Mouse (Mus musculus) small intestine, adult 2 months (tissue): ENCODE results near the gene Spaca5. TPM values are rescaled to one million over a fixed set of nuclear protein-coding genes. Genes with fewer than 3 reads are reported as not detected.

Source experiments
- H3K27ac ChIP-seq: fragments of 200-500 bp; 2 replicates; pipeline ENCODE4 v1.5.1; 2012; ENCODE audit warnings: low read depth, low read length, control low read depth, inconsistent platforms; ENCODE audit not compliant: insufficient read depth
- H3K27me3 ChIP-seq: fragments of 200-500 bp; 2 replicates; pipeline ENCODE4 v1.6.1; 2012; ENCODE audit warnings: mild to moderate bottlenecking, moderate library complexity, low read length, inconsistent platforms; ENCODE audit not compliant: control insufficient read depth, insufficient read depth
- H3K36me3 ChIP-seq: fragments of 200-500 bp; 2 replicates; pipeline ENCODE4 v1.6.1; 2012; ENCODE audit warnings: mild to moderate bottlenecking, low read length, control low read depth, inconsistent platforms; ENCODE audit not compliant: control insufficient read depth, insufficient read depth
- H3K4me1 ChIP-seq: fragments of 200-500 bp; 2 replicates; pipeline ENCODE4 v1.6.1; 2012; ENCODE audit warnings: low read length, inconsistent platforms, mixed read lengths; ENCODE audit not compliant: control insufficient read depth, insufficient read depth, insufficient read length
- H3K4me3 ChIP-seq: fragments of 200-500 bp; 2 replicates; pipeline ENCODE4 v1.5.1; 2012; ENCODE audit warnings: low read depth, mild to moderate bottlenecking, control low read depth, inconsistent platforms, low read length, moderate library complexity
- CTCF ChIP-seq: fragments of 200-500 bp; IDR thresholded peaks from 2 replicates; pipeline ENCODE4 v1.5.1; 2012; ENCODE audit warnings: low read depth, mild to moderate bottlenecking, control low read depth, inconsistent platforms, low read length, moderate library complexity, mixed read lengths; ENCODE audit not compliant: insufficient replicate concordance, insufficient read length; ENCODE audit errors: extremely low read depth
- POLR2A ChIP-seq: fragments of 200-500 bp; IDR thresholded peaks from 2 replicates; pipeline ENCODE4 v1.6.1; 2012; ENCODE audit warnings: low read depth, mild to moderate bottlenecking, control low read depth, inconsistent platforms, low read length, moderate library complexity
- WGBS: fragments of 180-500 bp; shearing (Covaris S2); methylation state at CpG from one replicate; pipeline ENCODE4 v1.1.7; 2018; 5-methylcytosine and 5-hydroxymethylcytosine counted together
- polyA plus RNA-seq: library from polyadenylated mRNA; depleted of rRNA; stranded (reverse); fragments of >200 nt; gene quantifications from 2 replicates; pipeline ENCODE4 v1.2.3, GENCODE M21; 2012; rRNA removed

The Spaca5 gene
- polyA plus RNA-seq, result not detected in 2 replicates

- no peak within 1 kb of the TSS for H3K4me3 ChIP-seq
- no peaks in the 10 kb centered on the region for H3K4me1 ChIP-seq
- H3K36me3 ChIP-seq, result no peaks in the 10 kb centered on the region
- TF ChIP-seq POLR2A, result no peak
- TF ChIP-seq CTCF, result no peak
- no peak within 1 kb of the TSS for H3K27ac ChIP-seq
- H3K27me3 ChIP-seq, result no peaks in the 10 kb centered on the region
Measured at GRCm38 (mm10) chrX:21068106-21068505, at the start of gene Spaca5. Gene Spaca5 (plus strand): TSS chrX:21068406.

- Histone ChIP-seq H3K36me3 (no peaks in the 10 kb centered on the region), H3K27ac (peak overlapping the region; percentile 67), H3K27me3 (no peaks in the 10 kb centered on the region), H3K4me3 (peak overlapping the region; percentile 94), H3K4me1 (no peaks in the 10 kb centered on the region)
- WGBS, result 20% methylated on average over 9 of the region's 9 CpGs
- TF ChIP-seq CTCF, result no peak
- TF ChIP-seq POLR2A, result no peak
Measured at GRCm38 (mm10) chrX:21061460-21061859, 6.7 kb upstream of the Spaca5 start.

- peak within 1 kb of the TSS; percentile 67 for H3K27ac ChIP-seq
- 16% methylated on average over 25 of the region's 25 CpGs for WGBS
- H3K36me3 ChIP-seq, result no peaks in the 10 kb centered on the region
- no peak for TF ChIP-seq CTCF
- TF ChIP-seq POLR2A, result peak; percentile 15; the same call in 1 of the 2 replicates
- no peaks in the 10 kb centered on the region for H3K27me3 ChIP-seq
- no peaks in the 10 kb centered on the region for H3K4me1 ChIP-seq
- peak within 1 kb of the TSS; percentile 94 for H3K4me3 ChIP-seq
Measured at GRCm38 (mm10) chrX:21061866-21062543, 6.2 kb upstream of the Spaca5 start, which contains the start of gene Zfp182. Gene Zfp182 (minus strand): TSS chrX:21062316.

GRCm38 (mm10) chrX:21062544-21062890 is 5.7 kb upstream of the Spaca5 start:
- H3K27me3 ChIP-seq, result no peaks in the 10 kb centered on the region
- H3K36me3 ChIP-seq, result no peaks in the 10 kb centered on the region
- no peak overlapping the region for H3K4me3 ChIP-seq
- H3K27ac ChIP-seq, result no peak overlapping the region
- H3K4me1 ChIP-seq, result no peaks in the 10 kb centered on the region
- TF ChIP-seq CTCF (no peak), POLR2A (no peak)
- 80% methylated on average over 3 of the region's 3 CpGs for WGBS

GRCm38 (mm10) chrX:21088645-21088982 is 20.4 kb downstream of the Spaca5 start:
- H3K27ac ChIP-seq, result no peak overlapping the region
- WGBS, result 27% methylated on average over 6 of the region's 6 CpGs
- TF ChIP-seq CTCF (no peak), POLR2A (no peak)
- H3K4me1 ChIP-seq, result no peaks in the 10 kb centered on the region
- no peaks in the 10 kb centered on the region for H3K36me3 ChIP-seq
- peak overlapping the region; percentile 55 for H3K4me3 ChIP-seq
- H3K27me3 ChIP-seq, result no peaks in the 10 kb centered on the region

- Histone ChIP-seq H3K27ac (0 out of 2 replicates have a peak within 1 kb of the TSS, but pooled peaks have one; percentile 35), H3K27me3 (no peaks in the 10 kb centered on the region), H3K36me3 (no peaks in the 10 kb centered on the region), H3K4me3 (peak within 1 kb of the TSS; percentile 55), H3K4me1 (no peaks in the 10 kb centered on the region)
- 15% methylated on average over 27 of the region's 27 CpGs for WGBS
- TF ChIP-seq POLR2A (no peak), CTCF (no peak)
Measured at GRCm38 (mm10) chrX:21088983-21089866, 21.0 kb downstream of the Spaca5 start, which contains the start of gene Zfp300. Gene Zfp300 (minus strand): TSS chrX:21089527.

GRCm38 (mm10) chrX:21089867-21090239 is 21.6 kb downstream of the Spaca5 start:
- H3K27ac ChIP-seq, result 0 out of 2 replicates have a peak overlapping the region, but pooled peaks have one; percentile 35
- H3K4me3 ChIP-seq, result peak overlapping the region; percentile 26; the same call in 1 of the 2 replicates
- no peaks in the 10 kb centered on the region for H3K36me3 ChIP-seq
- TF ChIP-seq CTCF (no peak), POLR2A (no peak)
- 52% methylated on average over 7 of the region's 7 CpGs for WGBS
- no peaks in the 10 kb centered on the region for H3K27me3 ChIP-seq
- no peaks in the 10 kb centered on the region for H3K4me1 ChIP-seq
